Mouse (Mus musculus): ENCODE measurements around the gene Nkapl.
"Not testable (repeated sequence)": the region's sequence is repeated elsewhere in the genome, so short reads cannot be mapped to it uniquely, and the experiment has no call there.

The Nkapl gene

DNA sequence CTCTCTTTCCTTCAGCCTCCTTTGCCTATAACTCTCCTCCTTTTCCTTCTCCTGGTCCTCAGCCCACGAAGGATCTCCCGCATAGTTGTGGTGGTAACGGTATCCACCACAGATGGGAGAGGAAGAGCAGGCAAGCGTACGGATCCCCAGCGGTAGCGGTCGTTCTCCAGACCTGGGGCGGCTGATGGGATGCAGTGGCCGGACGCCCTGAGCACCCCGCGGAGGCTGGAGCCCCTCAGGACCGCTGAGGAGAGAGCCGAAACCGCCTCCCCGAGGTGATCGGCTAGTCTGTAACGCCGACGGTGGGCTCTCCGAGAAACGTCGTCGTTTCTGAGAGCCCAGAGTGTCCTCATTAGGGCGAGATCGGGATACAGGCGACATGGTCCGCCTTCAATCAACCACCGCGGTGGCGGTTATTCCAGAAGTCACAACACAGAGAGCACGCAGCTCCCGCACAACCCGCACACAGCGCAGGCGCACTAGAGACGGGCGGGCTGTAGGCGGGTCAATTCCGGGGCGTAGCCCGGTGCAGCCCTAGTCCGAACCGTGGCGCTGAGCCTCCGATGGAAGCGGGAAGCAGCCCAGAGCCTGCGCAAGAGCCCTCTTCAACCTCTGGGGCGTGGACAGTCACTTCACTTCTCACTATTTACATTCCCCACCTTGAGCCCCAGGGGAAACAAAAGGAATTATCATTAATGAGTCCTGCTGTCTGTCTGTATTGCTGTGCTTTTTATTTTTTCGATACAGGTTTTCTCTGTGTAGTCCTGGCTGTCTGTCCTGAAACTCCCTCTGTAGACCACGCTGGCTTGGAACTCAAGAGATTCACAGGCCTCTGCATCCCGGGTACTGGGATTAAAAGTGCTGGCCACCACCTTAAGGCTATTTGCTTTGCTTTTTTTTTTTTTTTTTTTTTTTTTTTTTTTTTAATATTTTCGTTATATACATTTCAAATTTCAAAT lies at the start of gene Nkapl:
Gene Nkapl (minus strand): TSS at position 449 of the 959 bp plus-strand sequence.
- peak; percentile 90 for DNase-seq (ENCODE audit: low spot score)

DNA sequence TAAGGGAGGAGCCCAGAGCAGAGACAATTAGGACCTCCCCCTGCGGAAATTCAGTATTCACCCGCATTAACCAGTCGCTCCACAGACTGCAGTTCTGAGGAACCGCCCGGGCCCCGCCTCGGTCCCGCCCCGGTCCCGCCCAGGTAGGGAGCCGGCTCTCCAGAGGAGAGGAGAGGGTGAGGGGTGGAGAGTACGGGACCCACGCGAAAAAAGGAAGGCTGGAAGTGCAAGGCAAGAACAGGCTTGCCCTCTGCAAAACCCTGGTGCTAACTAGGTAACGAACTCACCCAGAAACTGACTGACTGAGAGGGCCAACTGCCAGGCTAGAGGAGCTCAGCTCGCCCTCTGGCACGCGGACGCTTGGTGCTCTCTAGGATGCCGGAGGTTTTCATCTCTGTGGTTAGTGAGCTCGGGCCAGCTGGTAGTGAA lies 37.9 kb upstream of the Nkapl start:
- peak; percentile 92 for DNase-seq (ENCODE audit: low spot score)

DNA sequence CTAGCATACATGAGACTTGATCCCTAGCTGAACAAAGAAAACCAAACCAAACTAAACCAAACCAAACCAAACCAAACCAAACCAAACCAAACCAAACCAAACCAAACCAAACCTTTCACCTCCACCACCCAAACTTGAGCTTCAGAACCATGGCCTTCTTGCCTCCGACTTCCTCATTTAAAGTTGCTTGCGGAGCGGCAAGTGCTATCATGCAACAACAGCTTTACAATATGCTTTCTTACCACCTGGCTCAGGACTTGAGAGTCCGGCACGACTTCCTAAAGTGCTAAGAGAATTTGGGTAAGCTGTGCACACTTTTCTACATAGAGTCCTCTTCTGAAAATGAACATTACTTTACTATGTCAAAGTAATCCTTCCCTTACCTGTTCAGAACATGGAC lies 34.0 kb upstream of the Nkapl start:
- DNase-seq (ENCODE audit: low spot score) = no peak

DNA sequence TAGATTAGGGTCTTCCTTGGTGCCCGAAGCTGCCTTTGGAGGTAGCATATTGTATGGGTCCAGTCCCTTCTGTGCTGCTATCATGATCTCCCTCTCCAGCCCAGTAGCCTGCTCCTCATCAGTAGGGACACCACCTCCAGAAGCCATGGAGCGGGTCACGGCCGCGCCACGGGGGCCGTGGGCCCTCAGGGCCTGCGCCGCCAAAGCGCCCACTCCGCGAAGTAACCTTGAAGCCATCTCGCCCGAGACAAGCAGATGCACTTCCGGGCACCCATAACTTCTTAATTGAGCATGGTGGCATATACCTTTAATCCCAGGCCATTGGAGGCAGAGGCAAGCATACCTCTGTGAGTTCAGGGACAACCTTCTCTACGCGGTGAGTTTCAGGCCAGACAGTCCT lies 32.9 kb upstream of the Nkapl start, which contains the start of gene Gm11273:
Gene Gm11273 (minus strand): TSS at position 237 of the 400 bp plus-strand sequence.
- DNase-seq (ENCODE audit: low spot score) = not testable (repeated sequence)

DNA sequence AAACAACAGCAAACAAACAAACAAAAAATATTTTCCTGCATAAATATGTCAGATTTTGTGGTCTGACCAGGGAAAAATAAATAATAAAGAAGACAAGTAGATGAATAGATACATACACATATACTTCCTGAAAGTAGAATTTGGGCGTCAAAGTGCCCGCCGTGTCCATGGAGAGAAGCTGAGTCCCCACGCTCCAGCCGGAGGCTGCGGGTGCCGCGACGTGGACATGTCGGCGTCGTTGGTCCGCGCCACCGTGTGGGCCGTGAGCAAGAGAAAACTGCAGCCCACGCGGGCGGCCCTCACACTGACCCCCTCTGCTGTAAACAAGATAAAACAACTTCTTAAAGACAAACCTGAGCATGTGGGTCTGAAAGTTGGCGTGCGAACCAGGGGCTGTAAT lies 26.8 kb upstream of the Nkapl start, which contains the start of gene AK157302:
Gene AK157302 (plus strand): TSS at position 144 of the 400 bp plus-strand sequence.
- DNase-seq (ENCODE audit: low spot score) = no peak

DNA sequence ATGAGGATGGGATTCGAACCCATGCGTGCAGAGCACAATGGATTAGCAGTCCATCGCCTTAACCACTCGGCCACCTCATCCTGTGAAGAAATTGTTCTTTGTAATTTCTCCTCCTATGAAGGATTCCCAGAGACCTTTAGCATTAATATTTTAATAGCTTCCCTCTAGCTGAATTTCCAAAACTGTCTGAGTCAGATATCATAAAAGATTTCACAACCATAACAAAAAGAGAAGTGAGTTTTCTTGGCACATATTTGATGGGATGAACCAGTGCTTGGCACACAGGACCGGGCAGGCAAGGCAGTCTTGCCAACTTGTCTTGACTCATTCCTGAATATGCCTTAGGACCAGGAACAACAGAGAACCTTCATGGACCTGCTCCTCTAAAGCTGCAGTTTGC lies 24.5 kb upstream of the Nkapl start:
- DNase-seq (ENCODE audit: low spot score) = no peak

DNA sequence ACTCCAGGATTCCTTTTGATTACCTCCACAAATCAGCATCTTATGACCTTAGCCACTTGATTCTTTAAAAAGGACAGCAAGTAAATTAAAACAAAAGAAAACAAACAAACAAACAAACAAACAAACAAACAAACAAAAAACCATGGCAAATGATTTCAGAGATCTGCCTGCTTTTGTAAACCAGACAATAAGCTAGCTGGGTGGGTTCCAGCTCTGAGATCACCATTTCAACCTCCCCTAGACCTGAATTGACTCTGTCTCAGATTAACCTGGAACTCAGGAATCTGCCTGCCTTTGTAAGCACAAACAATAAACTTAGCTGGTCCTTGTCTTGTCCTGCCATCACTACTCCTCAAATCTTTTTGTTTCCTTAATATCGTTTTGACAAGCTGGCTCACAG lies 18.6 kb upstream of the Nkapl start:
- DNase-seq (ENCODE audit: low spot score) = no peak

DNA sequence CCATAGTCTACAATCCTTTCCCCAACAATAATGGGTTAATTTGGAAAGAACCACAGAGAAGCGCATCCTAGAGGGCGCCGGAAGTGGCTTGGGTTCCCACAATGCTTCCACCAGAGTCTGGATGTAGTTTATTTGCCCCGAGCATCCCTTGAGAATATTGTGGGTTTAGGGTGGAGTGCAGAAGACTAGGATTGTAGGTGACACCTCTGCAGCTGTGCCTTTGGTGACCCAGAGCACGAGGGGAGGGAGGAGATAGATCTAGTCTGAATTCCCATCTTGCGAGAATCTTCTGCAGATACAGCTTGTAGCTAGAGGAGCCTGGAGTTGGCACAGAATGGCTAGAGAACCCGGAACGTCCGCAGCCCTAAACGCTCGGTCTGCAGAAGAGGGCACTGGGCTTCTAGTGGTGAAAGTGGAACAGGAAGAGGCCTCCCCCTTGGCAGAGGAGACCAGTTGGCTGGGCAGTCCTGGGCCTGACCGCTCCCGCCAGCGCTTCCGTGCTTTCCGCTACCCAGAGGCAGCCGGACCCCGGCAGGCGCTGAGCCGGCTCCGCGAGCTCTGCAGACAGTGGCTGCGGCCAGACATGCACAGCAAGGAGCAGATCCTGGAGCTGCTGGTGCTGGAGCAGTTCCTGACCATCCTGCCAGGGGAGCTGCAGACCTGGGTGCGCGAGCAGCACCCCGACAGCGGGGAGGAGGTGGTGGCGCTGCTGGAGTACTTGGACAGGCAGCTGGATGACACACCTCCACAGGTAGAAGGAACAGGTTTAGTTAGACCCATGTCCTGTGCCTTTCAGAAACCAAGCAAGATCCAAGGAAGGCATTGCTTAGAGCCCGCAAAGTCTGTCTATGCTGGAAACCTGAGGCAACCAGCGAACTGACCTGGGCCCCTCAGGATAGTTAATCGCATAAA lies 10.7 kb upstream of the Nkapl start, which contains the start of the genes Zkscan4 and Gm10065:
Gene Zkscan4 (plus strand): TSS at position 149 of the 912 bp plus-strand sequence.
Gene Gm10065 (minus strand): TSS at position 683 of the 912 bp plus-strand sequence.
- peak; percentile 56 for DNase-seq (ENCODE audit: low spot score)

DNA sequence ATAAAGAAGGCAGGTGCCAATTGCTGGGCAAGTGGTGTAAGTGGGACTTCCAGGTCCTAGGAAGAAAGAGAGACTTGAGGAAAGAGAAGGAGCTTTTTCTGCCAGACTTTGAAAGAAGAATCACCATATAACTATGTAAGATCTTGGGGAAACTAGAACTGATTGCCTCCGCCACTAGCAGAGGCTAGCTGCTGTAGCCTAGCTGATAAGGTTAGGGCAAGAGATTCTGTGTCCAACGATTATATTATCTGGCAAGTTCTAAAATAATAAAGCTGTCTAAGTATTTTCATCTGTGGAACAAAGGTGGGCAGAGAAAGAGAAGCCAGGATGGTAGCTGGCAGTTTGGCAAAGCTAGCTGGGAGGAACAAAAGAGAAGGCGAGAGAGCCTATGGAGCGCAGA lies 4.1 kb upstream of the Nkapl start:
- no peak for DNase-seq (ENCODE audit: low spot score)

DNA sequence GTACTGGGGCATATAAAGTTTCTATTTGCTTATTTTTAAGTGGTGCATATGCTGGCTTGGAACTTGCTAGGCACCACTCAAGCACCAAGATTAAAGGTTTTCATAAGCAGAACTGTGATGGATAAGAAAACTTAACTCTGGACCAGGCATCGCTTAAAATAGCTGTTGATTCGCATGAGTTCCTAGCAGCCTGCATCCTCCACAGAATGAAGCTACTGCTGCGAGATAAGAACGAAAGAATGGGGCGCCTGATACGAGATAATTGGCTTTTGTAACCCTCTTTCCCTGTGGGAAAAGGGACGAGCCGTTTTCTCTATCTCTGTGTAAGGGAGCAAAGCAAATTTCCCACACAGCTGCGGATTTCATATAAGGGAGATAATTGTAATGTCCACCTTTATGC lies 788 bp upstream of the Nkapl start:
- DNase-seq (ENCODE audit: low spot score) = no peak

DNA sequence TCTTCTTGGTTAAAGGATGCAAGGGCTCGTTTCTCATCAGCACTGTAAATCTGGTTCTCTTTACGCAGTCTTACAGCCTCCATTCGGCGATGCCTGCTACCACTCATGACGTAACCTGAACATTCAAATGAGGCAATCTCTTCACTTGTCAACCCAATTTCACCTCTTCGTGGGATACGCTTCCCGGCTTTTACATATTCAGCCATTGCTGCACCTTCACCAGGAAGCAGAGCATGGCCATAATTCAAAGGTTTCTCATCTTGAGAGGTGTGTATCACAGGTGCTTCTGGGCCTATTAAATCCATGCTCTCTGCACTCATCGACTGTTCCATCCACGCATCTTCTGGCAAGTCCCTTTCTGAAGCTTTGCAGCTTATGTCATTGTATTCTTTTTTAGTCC lies 973 bp downstream of the Nkapl start:
- no peak for DNase-seq (ENCODE audit: low spot score)

DNA sequence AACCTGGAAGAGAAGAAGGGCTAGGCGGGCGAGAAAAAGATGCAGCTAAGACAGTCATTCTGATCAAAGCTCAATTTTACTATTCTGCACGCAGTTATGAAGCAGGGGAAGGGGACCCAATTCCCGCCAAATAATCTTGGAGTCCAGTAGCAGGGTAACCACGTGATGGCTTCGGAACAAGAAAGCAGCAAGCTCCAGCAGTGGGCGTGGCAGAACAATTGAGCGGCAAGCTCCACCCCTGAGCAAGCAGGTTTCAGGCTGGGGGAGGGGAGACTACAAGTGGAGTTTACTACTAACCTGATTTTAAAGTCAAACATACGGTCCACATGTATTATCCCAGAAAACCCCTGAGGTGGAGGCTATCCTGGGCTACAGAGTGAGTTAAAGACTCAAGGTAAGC lies 5.8 kb downstream of the Nkapl start:
- DNase-seq (ENCODE audit: low spot score) = not testable (repeated sequence)

DNA sequence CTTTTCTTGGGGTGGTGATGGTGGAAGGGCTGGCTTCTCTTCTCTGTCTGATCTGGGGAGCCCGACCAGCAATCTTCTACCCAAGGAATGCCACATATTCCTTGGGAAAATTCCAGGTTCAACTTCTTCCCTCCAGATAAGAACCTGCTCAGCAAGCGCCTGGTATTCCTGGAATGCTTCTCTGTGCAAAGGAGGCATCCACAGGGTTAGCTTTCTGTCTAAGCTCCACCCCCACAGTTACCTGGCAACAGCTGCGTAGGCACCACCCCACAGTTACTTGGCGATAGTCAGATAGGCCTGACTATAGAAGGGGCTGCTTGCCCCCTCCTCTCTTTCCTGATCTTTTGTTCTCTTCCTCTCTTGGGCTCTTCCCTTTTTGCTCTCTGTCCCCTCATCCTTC lies 12.0 kb downstream of the Nkapl start:
- DNase-seq (ENCODE audit: low spot score) = peak; percentile 71

DNA sequence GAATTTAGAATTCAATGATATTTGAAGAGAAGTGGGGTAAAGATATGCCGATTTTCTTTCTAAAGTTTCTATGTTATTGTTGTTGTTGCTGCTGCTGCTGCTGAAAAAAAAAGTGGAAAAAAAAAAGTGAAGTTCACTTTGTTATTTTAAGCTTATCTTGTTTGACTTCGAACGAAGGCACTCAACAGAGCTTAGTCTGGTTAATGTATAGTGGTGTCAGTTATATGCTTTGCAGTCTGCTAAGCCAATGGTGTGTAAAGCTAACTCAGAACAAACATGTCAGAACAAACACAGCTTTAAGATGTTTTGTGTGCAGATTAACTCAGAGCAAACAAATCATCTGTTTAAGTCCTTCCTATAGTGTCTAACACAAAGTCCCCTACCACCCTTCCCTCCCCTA lies 14.2 kb downstream of the Nkapl start:
- DNase-seq (ENCODE audit: low spot score) = peak; percentile 55

DNA sequence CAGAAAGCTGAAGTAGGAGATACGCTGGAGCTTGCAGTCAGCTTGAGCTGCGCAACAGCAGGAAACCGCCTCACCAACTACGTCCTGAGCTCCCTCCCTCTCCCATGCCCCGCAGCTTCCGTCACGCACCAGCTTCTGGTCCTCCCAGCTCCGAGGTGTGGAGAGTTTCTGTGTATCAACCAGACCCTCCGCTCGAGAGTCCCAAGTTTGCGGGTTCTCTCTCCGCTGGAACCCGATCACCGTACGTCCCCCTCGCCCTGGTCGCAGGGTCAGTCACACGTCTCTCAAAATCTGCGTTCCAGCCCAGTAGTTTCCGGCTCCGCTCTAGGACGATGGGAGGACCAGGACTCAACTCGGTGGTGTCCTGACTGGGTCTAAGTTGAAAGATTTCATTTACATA lies 14.9 kb downstream of the Nkapl start, which contains the start of gene Zscan26:
Gene Zscan26 (minus strand): TSS at position 282 of the 400 bp plus-strand sequence.
- peak; percentile 88 for DNase-seq (ENCODE audit: low spot score)

DNA sequence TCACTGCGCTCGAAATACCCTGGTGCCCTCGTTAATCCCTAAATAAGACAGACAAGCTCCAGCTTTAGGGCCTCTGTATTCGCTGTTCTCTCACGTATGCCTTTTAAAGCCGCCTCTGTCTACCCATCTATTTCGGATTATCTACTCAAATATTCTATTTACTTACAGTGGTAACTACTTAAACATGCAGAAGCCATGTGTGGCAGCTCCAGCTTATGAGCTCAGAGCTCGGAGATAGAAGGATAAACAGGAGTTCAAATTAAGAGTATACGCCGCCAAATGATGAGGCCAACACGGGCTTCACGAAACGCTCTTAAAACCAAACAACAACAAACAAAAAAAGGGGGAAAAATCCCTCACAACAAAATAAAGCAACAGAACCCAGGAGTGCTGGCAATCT lies 15.3 kb downstream of the Nkapl start:
- DNase-seq (ENCODE audit: low spot score) = no peak

DNA sequence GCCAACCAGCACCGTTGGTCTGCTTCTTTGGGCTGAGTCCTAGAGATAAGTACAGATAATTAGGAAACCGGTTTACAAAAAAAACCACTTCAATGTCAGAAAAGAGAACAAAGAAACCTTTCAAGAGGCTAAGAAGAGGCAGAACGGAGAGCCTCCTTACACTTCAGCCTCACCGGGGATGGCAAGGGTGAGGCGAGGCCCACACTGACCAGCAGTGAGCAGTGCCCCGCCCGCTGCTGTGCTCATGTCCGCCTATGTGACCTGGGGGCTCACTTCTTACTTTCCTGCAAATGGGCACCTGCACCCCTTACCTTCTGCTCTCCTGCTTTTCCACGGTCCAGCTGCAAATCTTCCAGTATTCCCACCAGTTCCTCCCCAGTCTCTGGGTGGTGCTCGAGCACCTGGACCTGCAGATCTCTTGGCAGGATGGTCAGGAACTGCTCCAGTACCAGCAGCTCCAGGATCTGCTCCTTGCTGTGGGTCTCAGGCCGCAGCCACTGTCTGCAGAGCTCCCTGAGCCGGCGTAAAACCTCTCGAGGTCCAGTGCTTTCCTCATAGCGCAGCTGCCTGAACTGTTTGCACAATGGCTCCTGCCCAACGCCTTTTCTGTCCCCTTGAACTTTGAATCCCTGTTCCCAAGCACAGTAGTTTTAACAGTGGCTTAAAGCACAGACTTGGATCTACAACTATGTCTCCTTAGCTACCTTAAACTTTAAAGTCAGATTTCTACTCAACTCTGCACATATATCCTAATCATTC lies 20.3 kb downstream of the Nkapl start:
- DNase-seq (ENCODE audit: low spot score) = peak; percentile 58

DNA sequence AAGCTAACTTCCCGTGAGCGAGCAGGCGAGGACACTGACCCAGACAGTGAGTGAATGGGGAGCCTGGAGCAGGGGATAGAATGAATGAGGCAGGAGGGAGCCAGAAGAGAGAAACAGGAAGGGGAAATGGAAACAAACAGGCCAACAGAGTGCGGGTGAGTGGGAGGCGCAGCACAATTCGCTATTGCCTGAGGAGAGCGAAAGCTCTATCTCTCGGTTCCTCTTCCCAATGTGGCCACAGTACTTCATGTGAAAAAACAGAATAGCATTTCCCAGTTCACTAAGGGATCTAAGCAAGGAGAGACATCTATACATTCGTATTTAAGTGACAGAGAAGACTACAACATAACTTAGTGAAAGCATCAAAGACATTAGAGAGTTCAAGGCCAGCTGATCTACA lies 21.5 kb downstream of the Nkapl start:
- no peak for DNase-seq (ENCODE audit: low spot score)

DNA sequence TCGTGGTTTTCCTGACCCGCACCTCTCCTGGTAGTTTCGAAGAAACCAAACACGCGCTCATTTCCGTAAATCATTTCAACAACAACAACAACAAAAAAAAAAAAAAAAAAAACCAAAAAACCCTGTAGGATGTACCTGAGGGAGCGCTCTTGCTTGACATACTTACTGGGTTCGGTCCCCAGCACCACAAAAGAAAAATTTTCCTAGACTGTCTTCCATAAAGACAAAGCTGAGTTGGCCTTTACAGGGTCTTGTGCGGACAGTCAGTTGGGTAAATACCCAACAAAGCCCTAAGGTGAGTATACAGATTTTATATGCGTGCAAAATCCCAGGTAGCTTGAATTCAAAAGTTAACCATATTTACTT lies 27.1 kb downstream of the Nkapl start:
- no peak for DNase-seq (ENCODE audit: low spot score)

DNA sequence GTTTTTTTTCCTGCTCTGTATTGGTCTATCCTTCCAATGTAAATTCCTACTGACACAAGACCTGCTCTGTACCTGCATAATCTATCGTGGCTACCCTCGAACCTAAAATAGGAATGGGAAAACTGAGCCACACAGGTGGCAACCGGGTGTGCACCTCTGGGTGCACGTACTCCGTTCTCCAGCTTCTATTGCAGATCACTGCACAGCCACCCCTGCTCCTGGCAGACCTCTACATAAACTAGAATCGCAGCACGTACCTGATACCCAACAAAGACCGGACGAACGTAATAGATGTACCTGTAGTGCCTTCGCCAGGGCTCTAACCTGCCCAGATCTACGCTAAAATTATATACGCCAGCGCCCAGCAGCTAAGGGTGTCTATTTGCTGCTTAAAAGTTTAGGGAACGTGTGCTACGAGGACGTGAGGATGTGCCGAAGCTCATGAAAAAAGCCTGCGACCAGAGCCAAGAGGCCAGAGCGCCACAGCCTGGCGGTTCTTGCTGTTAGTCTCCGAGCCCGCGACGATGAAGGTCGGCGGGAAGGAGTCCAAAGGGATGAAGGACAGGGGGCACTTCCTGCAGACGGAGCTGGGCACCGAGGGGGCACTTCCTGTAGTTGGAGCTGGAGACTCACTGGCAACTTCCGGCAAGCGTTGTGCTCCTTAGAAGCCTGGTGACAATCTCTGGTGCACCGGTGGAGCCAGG lies 27.7 kb downstream of the Nkapl start, which contains the start of gene Pgbd1:
Gene Pgbd1 (minus strand): TSS at position 556 of the 704 bp plus-strand sequence.
- peak; percentile 71 for DNase-seq (ENCODE audit: low spot score)

DNA sequence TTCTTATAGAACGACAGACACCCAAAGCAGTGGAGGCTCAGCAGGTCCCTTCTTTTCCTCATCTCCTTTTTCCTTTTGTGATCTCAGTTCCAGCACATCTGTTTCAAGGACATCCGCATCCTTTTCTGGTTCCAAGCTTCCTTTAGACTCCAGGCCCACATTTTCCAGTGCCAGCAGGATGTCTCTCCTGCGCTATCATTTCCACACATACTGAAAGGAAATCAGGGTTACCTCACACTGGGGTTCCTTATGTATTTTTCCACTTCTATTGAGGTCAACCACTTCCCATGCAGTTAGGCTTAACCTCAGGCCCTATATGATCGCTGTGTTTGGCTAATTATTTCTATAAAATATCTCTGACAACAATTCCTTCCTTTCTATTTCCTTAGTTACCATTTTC lies 32.8 kb downstream of the Nkapl start:
- DNase-seq (ENCODE audit: low spot score) = no peak
